Mouse (Mus musculus) naive thymus-derived CD4-positive, alpha-beta T cell, adult 2 months (primary cell): ENCODE data around the gene Fgf5.

Experiments used
- DNase-seq: peaks from one replicate; pipeline ENCODE4 v3.0.0-alpha.2; 2011; ENCODE audit warnings: low read depth

Fgf5 gene

GRCm38 (mm10) chr5:98253838-98254821 lies at the start of gene Fgf5:
TSS of gene Fgf5 (plus strand) at chr5:98254184.
- no peak for DNase-seq

DNA sequence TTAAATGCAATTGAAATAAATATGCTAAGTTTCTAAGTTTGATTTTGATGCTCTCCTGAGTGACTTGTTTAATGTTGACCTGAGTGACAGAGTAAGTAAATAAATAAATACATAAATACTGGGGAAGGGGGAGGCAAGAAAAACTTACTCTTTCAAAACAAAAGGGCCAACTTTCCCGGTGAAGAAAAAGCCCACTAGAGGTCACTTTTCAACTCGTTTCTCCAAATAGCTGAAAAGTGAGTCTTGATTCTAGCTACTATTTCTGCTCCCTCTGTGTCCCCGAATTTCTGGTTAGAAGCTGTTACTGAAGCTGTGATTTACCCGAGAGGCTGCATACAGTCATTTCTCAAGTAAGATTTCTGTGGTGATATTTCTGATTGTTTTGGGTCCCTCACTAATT lies 41.5 kb upstream of the Fgf5 start:
- DNase-seq: no peak

GRCm38 (mm10) chr5:98221956-98222355 lies 32.0 kb upstream of the Fgf5 start:
- no peak for DNase-seq

DNA sequence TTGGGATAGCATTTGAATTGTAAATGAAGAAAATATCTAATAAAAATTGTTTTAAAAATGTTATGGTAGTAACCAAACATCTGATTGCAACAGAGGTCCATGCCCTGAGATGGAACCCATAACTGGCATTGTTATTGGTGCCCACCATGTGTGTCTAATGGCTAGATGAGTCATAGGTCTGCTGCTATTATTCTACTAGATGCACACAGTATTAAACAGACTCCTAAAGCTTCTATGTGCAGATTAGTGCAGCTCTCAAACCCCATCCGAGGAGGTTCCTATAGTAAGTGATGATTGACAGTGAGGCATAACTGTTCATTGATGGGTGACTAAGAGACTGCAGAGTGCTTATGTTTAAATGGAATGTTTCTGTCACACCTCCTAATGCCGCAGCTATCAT lies 27.3 kb upstream of the Fgf5 start:
- no peak for DNase-seq

GRCm38 (mm10) chr5:98229456-98229855 lies 24.5 kb upstream of the Fgf5 start:
- no peak for DNase-seq

- no peak for DNase-seq
These were observed 15.5 kb upstream of the Fgf5 start for GRCm38 (mm10) chr5:98238466-98238865.

DNA sequence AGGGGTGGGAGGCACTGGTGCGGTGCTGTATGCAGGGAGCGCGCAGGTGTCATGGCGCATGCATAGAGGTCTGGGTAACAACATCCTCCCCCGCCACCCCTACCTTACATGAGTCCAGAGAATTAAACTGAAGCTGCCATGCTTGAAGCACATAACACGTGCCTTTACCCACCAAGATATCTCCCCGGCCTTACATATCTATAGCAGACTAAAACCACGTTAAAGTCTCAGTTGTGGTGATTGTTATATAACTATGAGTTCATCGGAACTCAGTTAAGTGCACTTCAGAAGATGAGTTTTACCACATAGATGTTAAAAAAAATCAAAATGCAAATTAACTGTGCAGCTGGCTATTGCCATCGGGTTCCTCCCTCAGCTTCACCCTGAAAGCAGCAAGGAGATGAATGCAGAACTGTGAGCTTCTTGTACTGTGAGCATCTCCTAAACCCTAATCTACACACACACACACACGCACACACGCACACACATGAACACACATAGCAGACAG lies 12.6 kb upstream of the Fgf5 start:
- no peak for DNase-seq

DNA sequence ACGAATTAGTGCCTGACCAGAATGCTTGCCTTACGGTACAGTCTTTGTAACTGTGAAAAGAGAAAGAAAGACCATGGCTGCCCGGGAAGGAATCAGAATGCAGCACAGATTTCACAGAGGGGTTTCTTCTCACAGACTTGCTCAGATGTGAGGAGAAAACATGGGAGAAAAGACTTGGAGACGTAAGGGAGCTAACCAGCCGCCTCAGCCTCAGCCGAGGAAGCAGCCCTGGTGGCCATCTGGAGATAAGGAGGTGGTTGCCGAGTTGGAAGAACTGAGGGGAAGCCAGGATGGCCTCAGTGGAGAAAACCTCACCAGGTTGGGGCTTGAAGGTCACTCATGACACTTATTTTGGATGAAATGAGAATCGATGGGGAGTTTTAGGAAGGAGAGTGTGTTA lies 8.7 kb upstream of the Fgf5 start:
- DNase-seq: no peak

GRCm38 (mm10) chr5:98245976-98246375 lies 8.0 kb upstream of the Fgf5 start:
- DNase-seq: no peak

GRCm38 (mm10) chr5:98246826-98247225 lies 7.2 kb upstream of the Fgf5 start:
- DNase-seq: no peak

DNA sequence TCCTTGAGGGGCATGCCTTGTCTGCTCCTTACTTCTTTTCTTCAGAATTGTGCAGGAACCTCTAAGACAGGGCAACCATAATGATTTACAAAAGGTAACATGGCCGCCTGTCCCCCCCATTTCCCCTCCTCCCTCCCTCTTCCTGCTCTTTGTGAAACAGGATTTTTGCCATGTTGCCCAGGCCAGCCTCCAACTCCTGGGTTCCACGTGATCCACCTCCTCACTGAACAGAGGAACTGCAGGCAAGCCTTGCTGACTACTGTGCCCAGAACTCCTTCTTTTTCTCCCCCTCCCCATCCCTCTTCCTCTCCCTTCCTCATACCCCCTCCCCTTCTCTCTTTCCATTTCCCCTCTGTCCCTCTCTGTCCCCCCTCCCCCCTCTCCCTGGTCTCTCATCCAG lies 6.5 kb upstream of the Fgf5 start:
- no peak for DNase-seq

- no peak for DNase-seq
These were observed 837 bp upstream of the Fgf5 start for GRCm38 (mm10) chr5:98253147-98253546.

GRCm38 (mm10) chr5:98255176-98255575 lies 1.2 kb downstream of the Fgf5 start:
- DNase-seq: no peak

DNA sequence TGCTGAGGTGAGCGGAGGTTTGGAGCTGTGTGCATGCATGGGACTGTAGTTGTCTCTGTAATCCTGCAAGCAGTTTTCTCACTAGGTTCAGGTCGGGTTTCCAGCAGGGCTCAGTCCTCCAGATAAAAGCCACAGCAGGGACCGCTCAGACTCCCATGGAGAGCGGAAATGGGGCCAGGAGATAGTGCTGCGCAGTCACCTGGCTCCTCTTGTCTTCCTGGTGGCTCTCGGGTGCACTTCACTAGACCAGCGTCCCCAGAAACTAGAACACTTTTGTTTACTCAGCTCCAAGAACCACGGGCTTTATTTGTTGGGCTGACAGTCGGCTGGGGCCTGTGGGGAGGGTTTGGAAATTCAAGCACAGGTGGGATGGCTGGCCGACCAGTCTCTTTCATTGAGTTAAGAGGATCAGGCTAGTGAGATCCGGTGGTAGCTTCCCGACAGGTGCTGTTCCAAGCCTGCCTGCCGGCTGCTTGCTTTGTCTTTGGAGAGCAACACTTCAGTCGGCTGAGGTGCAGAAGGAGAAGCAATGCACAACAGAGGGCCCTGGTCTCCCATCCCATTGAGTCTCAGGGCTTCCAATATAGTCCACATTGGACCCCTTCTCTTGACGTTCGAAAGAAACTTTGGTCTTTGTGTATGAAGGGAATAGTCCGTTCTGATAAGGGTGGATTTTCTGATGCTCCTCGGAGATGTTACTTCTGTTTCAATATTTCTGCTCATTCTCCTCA lies 1.9 kb downstream of the Fgf5 start:
- no peak for DNase-seq

DNA sequence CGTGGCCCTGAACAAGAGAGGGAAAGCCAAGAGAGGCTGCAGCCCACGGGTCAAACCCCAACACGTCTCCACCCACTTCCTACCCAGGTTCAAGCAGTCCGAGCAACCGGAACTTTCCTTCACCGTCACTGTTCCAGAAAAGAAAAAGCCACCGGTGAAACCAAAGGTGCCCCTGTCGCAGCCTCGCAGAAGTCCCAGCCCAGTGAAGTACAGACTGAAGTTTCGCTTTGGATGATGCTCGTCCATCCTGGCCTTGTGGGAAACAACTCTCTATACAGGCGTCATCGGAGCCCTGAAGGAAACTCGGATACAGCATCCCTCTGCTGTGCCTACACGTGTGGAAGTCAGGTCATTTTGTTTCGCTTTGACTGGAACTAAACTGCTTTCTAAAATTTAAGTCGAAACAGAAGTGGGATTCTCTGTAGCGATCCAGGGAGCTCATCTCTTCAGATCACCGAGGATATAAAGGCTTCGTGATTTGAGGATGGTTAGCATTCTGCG lies 21.4 kb downstream of the Fgf5 start:
- no peak for DNase-seq

- no peak for DNase-seq
These were observed 28.0 kb downstream of the Fgf5 start for GRCm38 (mm10) chr5:98281993-98282392.

DNA sequence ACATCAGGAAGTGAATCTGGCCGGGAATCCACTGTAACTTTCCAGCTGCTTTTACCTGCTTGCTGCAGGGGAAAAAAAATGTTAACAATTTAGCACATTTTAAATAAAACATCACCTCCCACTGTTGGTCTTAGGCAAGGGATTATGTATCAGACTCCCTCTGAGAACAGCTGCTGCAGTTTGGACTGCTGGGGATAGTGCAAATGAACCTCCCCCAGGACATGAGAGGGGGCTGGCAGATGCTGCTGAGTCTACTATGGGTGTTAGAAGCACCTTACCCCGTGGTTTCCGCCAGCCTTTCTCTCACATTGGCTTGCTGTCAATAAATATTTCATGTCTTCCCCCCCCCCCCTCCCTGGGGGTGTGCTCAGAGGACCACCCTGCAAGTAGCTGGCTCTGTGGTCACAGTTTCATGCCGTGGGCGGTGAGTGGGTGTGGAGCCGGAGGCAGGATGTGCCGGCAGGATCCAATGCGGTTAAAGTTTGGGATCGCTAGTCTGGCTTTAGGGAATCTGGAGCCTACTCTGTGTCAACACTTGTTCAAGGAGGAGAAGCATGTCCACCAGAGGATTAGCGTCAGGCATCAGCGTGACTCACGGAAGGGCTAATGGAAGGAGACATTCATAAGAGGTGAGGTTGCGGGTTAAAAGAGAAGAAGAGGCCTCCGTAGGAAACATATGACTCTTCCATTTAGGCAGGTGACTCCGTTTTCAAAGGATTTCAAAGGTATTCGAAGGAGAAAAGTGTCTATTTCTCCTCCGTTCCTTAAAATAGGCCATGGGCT lies 29.9 kb downstream of the Fgf5 start:
- DNase-seq: no peak

GRCm38 (mm10) chr5:98290642-98291041 lies 36.7 kb downstream of the Fgf5 start:
- DNase-seq: no peak

GRCm38 (mm10) chr5:98292388-98293048 lies 38.5 kb downstream of the Fgf5 start:
- DNase-seq: no peak

DNA sequence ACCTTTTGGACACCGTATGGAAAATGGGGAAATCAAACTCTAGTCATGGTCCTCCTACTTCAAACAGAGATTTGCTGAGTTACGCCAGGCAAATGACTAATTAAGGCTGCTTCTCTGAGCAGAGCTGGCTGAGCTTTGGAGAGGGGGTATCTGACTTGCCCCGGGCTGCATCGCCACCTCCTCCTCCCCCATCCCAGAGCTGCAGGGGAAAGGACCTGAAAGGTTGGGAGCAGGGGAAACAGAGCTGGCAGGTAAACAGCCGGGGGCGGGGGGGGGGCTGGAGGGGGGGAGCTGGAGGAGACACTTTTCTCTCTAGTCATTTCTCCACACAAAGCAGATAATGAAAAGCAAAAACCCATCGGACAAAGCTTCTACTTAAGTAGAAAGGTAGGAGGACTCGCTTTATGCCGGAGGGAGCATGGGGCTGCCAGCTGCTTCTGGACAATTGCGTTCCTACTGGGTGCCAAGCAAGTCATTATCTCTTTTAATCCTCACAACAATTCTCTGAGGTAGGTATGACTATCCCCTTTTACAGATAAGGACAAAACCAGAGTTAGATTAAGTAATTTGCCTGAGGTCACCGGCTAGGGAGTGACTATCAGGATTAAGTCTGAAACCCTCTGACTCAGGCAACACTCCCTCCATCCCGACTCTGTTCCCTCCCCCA lies 39.2 kb downstream of the Fgf5 start:
- DNase-seq: no peak

DNA sequence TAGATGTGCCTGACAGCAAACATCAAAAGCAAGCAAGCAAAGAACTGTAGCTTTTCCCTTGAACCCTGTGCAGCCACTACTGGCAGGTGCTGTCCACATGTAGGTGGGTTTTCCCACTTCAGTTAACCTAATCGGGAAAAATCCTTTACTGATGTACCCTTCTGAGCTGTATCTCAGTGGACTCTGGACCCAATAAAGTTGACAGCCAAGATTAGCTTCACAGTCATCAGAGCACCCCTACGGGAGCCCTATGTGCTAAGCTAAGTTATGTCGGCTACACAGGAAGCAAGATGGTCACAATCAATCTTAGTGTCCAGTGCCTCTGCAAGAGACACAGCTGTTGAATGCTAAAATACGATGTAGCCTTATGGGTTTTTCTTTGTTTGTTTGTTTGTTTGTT lies 46.1 kb downstream of the Fgf5 start:
- no peak for DNase-seq
